Mouse (Mus musculus) gastrocnemius, adult 8-10 months (tissue): ENCODE data around the gene Tex101. TPM values are rescaled to one million over a fixed set of nuclear protein-coding genes. Genes with fewer than 3 reads are reported as not detected.
"Not testable (repeated sequence)": the region's sequence is repeated elsewhere in the genome, so short reads cannot be mapped to it uniquely, and the experiment has no call there.

Source experiments
- DNase-seq, 2 experiments: peaks; one replicate each; pipeline ENCODE4 v3.0.0; 2022; ENCODE audit warnings: low spot score in 2 of 2
- total RNA-seq, 4 experiments: library from RNA; stranded (reverse); gene quantifications; 2 replicates each; pipeline ENCODE4 v1.2.4; 2022

Tex101 gene
- total RNA-seq, result not detected

DNA sequence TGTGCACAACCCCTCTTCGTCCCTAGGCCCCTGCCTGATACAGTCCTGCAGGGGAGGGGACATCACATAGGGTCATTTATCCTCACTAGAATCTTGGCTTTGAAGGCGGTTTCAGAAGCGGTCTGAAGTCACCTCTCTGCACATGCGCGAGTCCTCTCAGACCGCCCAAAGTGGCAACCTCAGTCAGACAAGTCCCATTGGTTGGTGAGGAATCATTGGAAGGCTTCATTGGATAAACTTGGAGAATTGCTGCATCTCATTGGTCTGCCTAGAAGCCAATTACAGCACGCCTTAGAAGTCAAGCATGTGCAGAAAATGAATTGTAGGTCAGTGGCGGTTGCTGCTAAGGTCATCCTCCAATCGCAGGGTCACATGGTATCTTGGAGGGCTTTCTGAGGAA is at the start of gene Tex101:
TSS of gene Tex101 (minus strand) at position 101 of the 400 bp plus-strand sequence.
- no peak for DNase-seq

DNA sequence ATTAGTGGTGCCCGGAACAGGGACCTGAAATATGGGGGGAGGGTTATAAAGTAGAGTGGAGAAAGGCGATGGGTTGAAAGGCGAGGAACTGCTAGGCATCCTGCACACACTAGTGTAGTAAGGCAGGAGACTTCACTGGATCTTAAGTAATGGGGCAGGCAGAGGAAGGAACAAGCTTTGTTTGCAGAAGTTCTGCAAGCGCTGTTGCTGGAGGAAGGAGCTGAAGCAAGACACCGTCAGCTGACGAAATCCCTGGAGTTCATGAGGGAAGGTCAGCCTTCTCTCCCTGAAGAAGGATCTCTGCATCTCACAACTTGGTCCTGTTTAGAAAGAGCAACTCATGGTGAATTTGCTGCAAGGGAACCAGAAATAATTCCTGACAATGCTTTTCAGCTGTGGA is 38.6 kb upstream of the Tex101 start:
- DNase-seq, result no peak

- DNase-seq, result no peak
Measured at GRCm38 (mm10) chr7:24708832-24709292, 32.4 kb upstream of the Tex101 start, which contains the start of gene BC049730. Gene BC049730, plus strand, starts transcription at chr7:24709242.

DNA sequence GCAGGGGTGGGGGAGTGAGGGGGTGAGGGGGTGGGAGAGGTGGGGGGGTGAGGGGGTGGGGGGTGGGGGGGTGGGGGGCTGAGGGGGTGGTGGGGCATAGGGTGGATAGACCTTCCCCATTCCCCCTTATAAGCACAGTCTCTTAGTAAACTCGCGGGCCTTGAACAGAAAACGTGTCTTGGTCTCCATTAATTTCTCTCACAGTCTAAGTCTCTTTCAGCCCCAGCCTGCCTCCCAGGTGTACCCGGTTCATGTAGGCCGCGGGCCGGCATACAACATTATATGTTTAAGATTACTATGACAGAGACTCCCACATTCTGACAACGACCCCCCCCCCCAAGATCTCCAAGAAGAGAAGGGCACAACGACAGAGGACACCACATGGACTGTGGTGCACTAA is 26.4 kb upstream of the Tex101 start:
- not testable (repeated sequence) for DNase-seq

- DNase-seq, result not testable (repeated sequence)
Measured at GRCm38 (mm10) chr7:24697891-24698290, 21.4 kb upstream of the Tex101 start.

- not testable (repeated sequence) for DNase-seq
Measured at GRCm38 (mm10) chr7:24692693-24693092, 16.2 kb upstream of the Tex101 start.

GRCm38 (mm10) chr7:24687519-24687918 is 11.0 kb upstream of the Tex101 start:
- DNase-seq, result not testable (repeated sequence)

DNA sequence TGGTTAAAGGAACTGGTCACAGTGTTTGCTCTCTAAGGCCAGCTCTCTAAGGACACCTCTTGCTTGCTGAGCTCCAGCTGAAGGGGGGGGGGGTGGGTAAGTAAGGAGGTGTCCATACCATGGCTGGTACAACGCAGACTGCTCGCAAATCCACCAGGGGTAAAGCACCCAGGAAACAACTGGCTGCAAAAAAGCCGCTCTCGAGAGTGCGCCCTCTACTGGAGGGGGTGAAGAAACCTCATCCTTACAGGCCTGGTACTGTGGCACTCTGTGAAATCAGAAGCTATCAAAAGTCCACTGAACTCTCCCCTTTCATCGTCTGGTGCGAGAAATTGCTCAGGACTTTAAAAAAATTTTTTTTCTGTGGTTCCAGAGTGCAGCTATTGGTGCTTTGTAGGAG is 7.6 kb upstream of the Tex101 start:
- DNase-seq, result not testable (repeated sequence)

DNA sequence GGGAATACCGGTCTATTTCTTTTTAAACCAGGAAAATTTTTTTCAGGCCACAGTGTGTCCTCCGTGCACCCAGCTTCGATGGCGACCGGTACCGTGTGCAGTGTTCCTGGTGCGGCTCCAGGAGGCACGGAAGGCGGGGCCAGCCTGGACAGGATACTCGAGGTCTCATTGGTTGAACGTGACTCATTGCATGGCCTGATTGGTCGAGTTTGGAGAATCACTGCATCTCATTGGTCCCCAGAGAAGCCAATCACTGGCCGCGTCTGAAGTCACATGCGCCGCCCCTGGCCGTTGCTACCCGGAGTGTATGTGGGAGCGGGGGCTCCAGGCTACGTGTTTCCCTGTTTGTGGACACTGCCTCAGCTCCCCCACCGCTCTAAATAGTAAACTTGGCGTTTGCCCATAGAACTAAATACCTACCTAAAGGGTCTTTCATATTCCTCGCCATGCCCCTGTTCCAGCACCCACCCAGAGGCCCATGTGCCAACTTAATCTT is 4.5 kb downstream of the Tex101 start:
- no peak for DNase-seq

DNA sequence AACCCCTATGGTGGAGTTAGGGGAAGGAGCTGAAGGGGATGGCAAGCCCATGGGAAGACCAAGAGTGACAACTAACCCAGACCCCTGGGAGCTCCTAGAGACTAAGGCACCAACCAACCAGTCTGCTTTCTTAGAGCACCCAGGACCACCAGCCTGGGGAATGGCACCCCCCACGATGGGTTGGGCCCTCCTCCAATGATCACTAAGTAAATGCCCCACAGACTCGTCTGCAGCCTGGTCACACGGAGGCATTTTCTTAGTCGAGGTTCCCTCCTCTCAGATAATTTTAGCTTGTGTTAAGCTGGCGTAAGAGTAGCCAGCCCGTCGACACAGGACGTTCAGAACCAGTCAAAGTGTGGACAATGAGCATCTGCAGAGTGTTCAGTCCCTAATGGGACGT is 11.5 kb downstream of the Tex101 start:
- DNase-seq, result no peak

GRCm38 (mm10) chr7:24664301-24664700 is 12.2 kb downstream of the Tex101 start:
- DNase-seq, result no peak

DNA sequence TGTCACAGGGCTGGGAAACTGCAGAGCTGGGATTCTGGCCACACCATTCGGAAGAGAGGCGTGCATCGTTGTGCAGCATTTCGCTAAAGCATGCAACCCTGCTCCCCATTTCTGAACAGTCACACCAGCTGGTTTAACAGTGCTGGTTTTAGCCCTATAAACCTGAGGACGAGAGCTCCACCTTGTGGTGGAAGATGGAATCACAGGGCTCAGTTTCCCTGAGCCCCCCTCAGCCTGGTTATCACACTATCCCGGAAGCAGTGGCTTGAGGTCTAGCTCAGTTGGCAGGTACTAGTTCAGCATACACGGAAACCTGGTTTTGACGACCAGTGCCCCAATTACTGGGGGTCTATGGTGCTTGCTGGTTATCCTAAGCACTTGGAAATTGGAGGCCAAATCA is 13.9 kb downstream of the Tex101 start:
- DNase-seq, result peak in 1 of 2 experiments; percentile 19

GRCm38 (mm10) chr7:24661118-24661904 is 15.2 kb downstream of the Tex101 start:
- no peak for DNase-seq

DNA sequence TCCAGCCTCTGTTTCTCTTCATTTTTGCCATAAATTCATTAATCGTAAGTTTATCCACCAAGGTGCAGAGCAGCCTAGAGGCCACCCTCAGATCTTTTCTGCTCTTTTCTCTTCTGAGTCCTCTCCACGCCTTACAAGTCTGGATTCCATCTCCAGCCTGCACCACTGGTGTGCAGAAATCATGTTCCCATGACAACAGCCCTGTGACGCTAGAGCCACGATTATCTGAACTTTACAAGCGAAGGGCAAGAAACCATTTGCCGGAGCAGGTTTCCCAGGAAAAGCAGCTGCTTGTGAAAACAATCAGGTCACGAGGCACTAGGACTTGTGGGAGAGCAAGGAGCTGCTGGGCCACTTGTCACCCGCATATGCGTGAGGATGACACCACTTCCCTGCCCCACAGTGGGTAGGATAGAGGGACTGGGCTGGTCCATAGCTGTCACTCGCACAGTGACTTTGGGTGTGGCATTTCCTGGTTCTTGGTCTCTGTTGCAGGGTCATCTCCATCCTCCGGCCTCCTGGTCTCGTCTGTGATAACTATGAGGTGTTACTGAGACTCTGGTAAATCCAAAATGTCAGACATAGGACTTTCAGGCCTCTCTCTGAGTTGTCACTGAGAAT is 16.6 kb downstream of the Tex101 start:
- DNase-seq, result no peak

- peak; percentile 20 to 37 for DNase-seq
Measured at GRCm38 (mm10) chr7:24653681-24654080, 22.8 kb downstream of the Tex101 start.

DNA sequence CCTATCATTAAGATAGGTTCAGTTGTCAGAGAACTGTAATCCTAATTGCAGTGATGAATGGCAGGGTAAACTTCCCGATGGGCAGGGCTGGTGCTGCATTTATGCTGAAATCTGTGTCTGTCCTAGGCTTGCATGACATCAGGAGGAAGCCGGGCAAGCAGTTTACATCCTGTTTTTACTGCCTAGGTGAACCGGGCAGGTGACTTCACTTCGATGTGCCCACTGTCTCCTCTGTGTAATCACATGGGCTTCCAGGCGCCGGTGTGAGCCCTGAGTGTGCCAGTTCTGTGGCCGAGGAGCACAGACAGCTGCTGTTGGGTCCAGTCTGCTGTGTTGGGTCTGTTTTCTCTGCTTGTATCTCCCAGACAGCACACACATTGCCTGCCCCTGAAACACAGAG is 30.0 kb downstream of the Tex101 start:
- DNase-seq, result no peak

GRCm38 (mm10) chr7:24644996-24645395 is 31.5 kb downstream of the Tex101 start:
- DNase-seq, result no peak

- DNase-seq, result no peak
Measured at GRCm38 (mm10) chr7:24644492-24644891, 32.0 kb downstream of the Tex101 start.

DNA sequence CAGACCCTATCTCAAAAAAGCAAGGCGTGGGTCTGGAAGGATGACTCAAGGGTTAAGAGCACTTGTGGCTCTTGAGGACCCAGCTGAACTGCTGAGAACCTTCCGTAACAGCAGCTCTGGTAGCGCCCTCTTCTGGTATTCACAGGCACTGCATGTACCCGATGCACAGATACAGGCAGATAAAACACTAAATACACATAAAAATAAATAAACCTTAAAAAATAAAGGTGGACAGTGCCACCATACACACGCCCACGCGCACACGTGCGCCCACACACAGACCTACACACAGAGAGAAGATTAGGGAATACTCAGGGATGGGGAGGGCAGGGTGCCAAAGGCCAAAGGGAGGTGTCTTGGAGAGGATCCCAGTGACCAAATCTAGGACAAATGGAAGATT is 34.0 kb downstream of the Tex101 start:
- DNase-seq, result peak; percentile 27 to 53

- no peak for DNase-seq
Measured at GRCm38 (mm10) chr7:24640450-24640849, 36.0 kb downstream of the Tex101 start.

DNA sequence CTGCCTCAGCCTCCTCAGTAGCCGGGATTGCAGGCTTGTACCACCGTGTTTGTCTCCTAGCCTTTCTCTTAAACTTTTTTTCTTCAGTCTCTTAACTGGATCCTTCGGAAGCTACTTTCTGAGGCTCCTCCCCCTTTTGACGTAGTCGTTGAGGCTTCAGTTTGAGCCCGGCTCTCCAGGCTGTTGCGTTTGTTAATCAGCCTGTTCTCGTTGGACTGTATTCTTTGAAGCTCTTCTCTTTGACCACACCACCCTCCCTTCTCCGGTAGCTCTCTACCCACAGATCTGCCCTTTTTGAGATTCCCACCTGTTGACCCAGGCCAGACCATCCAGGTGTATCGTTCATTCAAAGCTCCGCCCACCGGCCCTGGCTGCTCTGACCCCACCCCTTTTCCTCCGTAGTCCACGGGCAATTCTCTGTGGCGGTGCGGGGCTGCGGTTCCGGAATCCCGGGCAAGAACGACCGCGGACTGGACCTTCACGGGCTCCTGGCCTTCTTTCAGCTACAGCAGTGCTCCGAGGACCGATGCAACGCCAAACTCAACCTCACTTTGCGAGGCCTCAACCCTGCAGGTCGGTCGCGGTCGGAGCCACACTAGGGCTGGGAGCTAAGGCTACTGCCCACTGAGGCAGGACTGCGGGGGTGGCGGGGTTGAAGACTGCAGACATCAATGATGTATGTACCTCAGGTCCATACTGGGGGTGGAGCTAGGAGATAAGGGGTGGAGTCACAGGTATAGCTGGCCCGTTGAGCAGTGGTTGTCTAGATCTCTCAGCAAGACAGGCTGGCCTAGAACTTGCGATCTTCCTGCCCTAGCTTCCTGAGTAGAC is 38.2 kb downstream of the Tex101 start:
- DNase-seq, result no peak

DNA sequence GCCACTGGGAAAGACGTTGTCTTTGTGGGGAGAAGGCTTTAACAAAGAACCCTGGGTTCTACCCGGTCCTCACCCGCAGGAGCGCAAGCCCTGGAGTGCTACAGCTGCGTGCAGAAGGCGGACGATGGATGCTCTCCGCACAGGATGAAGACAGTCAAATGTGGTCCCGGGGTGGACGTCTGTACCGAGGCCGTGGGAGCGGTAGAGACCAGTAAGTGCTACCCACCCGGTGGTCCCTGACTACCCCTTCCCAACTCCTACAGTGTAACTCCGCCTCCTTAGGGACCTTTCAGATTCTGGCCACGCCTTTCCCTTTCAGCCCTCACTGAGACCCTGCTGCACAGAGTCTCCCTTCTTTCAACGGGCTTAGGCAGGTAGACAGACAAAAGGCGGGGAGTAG is 39.4 kb downstream of the Tex101 start:
- no peak for DNase-seq
